In genomic region chr19:42089103-42089747, GRCm38 (mm10) we compare ENCODE assay signal across 8 mouse cellular contexts. TPM values are rescaled to one million over a fixed set of nuclear protein-coding genes. Genes with fewer than 3 reads are reported as not detected.
DNase-seq lines count a peak whose midpoint lies in the region; ATAC-seq and TF ChIP-seq lines count a peak whose summit lies in the region.

No protein-coding gene starts in this region.

- 25% methylated on average over 14 of the region's 14 CpGs for WGBS in forebrain, embryonic 12.5 days
- 23% methylated on average over 14 of the region's 14 CpGs for WGBS in heart, postnatal 0 days
- 16% methylated on average over 14 of the region's 14 CpGs for WGBS in liver, embryonic 16.5 days (ENCODE audit: insufficient replicate concordance)
- 28% methylated on average over 14 of the region's 14 CpGs for WGBS in neural tube, embryonic 11.5 days

- TF ChIP-seq POLR2A in brain, embryonic 14.5 days (IDR thresholded peaks at IDR 0.05; ENCODE audit: borderline replicate concordance, extremely low read depth, insufficient read depth, insufficient read length, poor library complexity, severe bottlenecking), result no peak
- TF ChIP-seq POLR2A in testis, adult 2 months (IDR thresholded peaks at IDR 0.05; ENCODE audit: control insufficient read depth, low read depth, low read length), result peak; percentile 51; the same call in 1 of the 2 replicates

- peak overlapping the region; percentile 80 for H3K4me3 ChIP-seq in forebrain, embryonic 12.5 days (replicated peaks)
- H3K4me3 ChIP-seq in heart, postnatal 0 days (ENCODE audit: low read depth, low read length), result peak overlapping the region; percentile 90
- peak overlapping the region; percentile 59 for H3K4me3 ChIP-seq in liver, embryonic 16.5 days (ENCODE audit: low read depth, low read length)
- peak overlapping the region; percentile 93; the same call in 1 of the 2 replicates for H3K4me3 ChIP-seq in neural tube, embryonic 11.5 days (ENCODE audit: low read depth, low read length)
- peak overlapping the region; percentile 53 for H3K4me3 ChIP-seq in testis, adult 2 months (ENCODE audit: control insufficient read depth, low read depth, low read length)

- peak overlapping the region; percentile 90 for H3K4me2 ChIP-seq in forebrain, embryonic 12.5 days
- H3K4me2 ChIP-seq in heart, postnatal 0 days (ENCODE audit: low read depth, low read length), result peak overlapping the region; percentile 66
- peak overlapping the region; percentile 86 for H3K4me2 ChIP-seq in liver, embryonic 16.5 days (ENCODE audit: low read depth, low read length)
- H3K4me2 ChIP-seq in neural tube, embryonic 11.5 days (ENCODE audit: low read depth), result peak overlapping the region; percentile 46

- TF ChIP-seq CTCF in brain, embryonic 14.5 days (IDR thresholded peaks at IDR 0.05; ENCODE audit: borderline replicate concordance, extremely low read depth, insufficient read depth, insufficient read length), result no peak
- TF ChIP-seq CTCF in heart, postnatal 0 days (IDR thresholded peaks at IDR 0.05; ENCODE audit: low read depth), result no peak
- TF ChIP-seq CTCF in testis, adult 2 months (IDR thresholded peaks at IDR 0.05; ENCODE audit: control insufficient read depth, insufficient read depth, insufficient replicate concordance, low read depth, low read length), result no peak

- peaks cover 8% of the 10 kb centered on the region; the same call in 1 of the 2 replicates for H3K36me3 ChIP-seq in forebrain, embryonic 12.5 days (replicated peaks)
- H3K36me3 ChIP-seq in heart, postnatal 0 days (replicated peaks; ENCODE audit: control insufficient read depth, insufficient read depth, low read length), result peaks cover 5% of the 10 kb centered on the region
- H3K36me3 ChIP-seq in liver, embryonic 16.5 days (ENCODE audit: control insufficient read depth, insufficient read depth), result no peaks in the 10 kb centered on the region
- H3K36me3 ChIP-seq in neural tube, embryonic 11.5 days (ENCODE audit: control insufficient read depth, insufficient read depth, low read length), result no peaks in the 10 kb centered on the region
- no peaks in the 10 kb centered on the region for H3K36me3 ChIP-seq in testis, adult 2 months (ENCODE audit: control insufficient read depth, insufficient read depth, low read length)

- H3K27ac ChIP-seq in forebrain, embryonic 12.5 days, result peak overlapping the region; percentile 78
- H3K27ac ChIP-seq in heart, postnatal 0 days (ENCODE audit: low read depth), result peak overlapping the region; percentile 85
- H3K27ac ChIP-seq in liver, embryonic 16.5 days (ENCODE audit: low read length), result peak overlapping the region; percentile 97
- no peak overlapping the region for H3K27ac ChIP-seq in neural tube, embryonic 11.5 days (ENCODE audit: low read depth, low read length)
- peak overlapping the region; percentile 91 for H3K27ac ChIP-seq in testis, adult 2 months (ENCODE audit: control insufficient read depth, insufficient read depth, low read depth, low read length)

- H3K9ac ChIP-seq in forebrain, embryonic 12.5 days, result no peak overlapping the region
- H3K9ac ChIP-seq in heart, postnatal 0 days (replicated peaks; ENCODE audit: low read depth, low read length), result 0 out of 2 replicates have a peak overlapping the region, but pooled peaks have one; percentile 41
- H3K9ac ChIP-seq in liver, embryonic 16.5 days (ENCODE audit: low read depth, low read length), result peak overlapping the region; percentile 60
- H3K9ac ChIP-seq in neural tube, embryonic 11.5 days (ENCODE audit: low read length), result no peak overlapping the region

- no peaks in the 10 kb centered on the region for H3K27me3 ChIP-seq in forebrain, embryonic 12.5 days
- no peaks in the 10 kb centered on the region for H3K27me3 ChIP-seq in heart, postnatal 0 days (ENCODE audit: control insufficient read depth, insufficient read depth, low read length)
- H3K27me3 ChIP-seq in liver, embryonic 16.5 days (ENCODE audit: control insufficient read depth, insufficient read depth, low read depth, low read length), result no peaks in the 10 kb centered on the region
- H3K27me3 ChIP-seq in neural tube, embryonic 11.5 days (ENCODE audit: control insufficient read depth, insufficient read depth, low read length), result no peaks in the 10 kb centered on the region
- no peaks in the 10 kb centered on the region for H3K27me3 ChIP-seq in testis, adult 2 months (ENCODE audit: control insufficient read depth, insufficient read depth, low read length)

- peaks cover 32% of the 10 kb centered on the region for H3K4me1 ChIP-seq in forebrain, embryonic 12.5 days
- H3K4me1 ChIP-seq in heart, postnatal 0 days (ENCODE audit: control insufficient read depth, insufficient read depth), result peaks cover 16% of the 10 kb centered on the region
- peaks cover 30% of the 10 kb centered on the region for H3K4me1 ChIP-seq in liver, embryonic 16.5 days (ENCODE audit: control insufficient read depth, low read depth, low read length)
- peaks cover 10% of the 10 kb centered on the region; the same call in 1 of the 2 replicates for H3K4me1 ChIP-seq in neural tube, embryonic 11.5 days (ENCODE audit: control insufficient read depth, insufficient read depth, low read length)
- H3K4me1 ChIP-seq in testis, adult 2 months (ENCODE audit: control insufficient read depth, insufficient read depth, low read length), result peaks cover 4% of the 10 kb centered on the region

- ATAC-seq in forebrain, embryonic 12.5 days (ENCODE audit: low FRiP score), result no peak
- ATAC-seq in heart, postnatal 0 days (ENCODE audit: insufficient read depth, low read depth), result no peak
- no peak for ATAC-seq in liver, embryonic 16.5 days (ENCODE audit: low read depth)
- ATAC-seq in neural tube, embryonic 11.5 days (ENCODE audit: insufficient read depth, low FRiP score, low TSS enrichment), result no peak

- no peak; the same call in 1 of the 2 replicates for TF ChIP-seq EP300 in heart, postnatal 0 days (IDR thresholded peaks at IDR 0.05; ENCODE audit: low read depth)

- peak; percentile 86 for DNase-seq in CD4-positive, CD25-positive, alpha-beta regulatory T cell, adult 2 months (ENCODE audit: low read depth, low spot score)
- peak; percentile 73 for DNase-seq in brain, embryonic 14.5 days (ENCODE audit: low read depth)
- DNase-seq in heart, postnatal 0 days (ENCODE audit: low spot score), result peak; percentile 63
- peak; percentile 77 to 79 for DNase-seq in kidney, postnatal 36 days
- peak; percentile 34 for DNase-seq in neural tube, embryonic 11.5 days (ENCODE audit: low spot score)

- no peaks in the 10 kb centered on the region for H3K9me3 ChIP-seq in forebrain, embryonic 12.5 days
- H3K9me3 ChIP-seq in heart, postnatal 0 days (replicated peaks; ENCODE audit: control insufficient read depth, low read length), result no peaks in the 10 kb centered on the region
- no peaks in the 10 kb centered on the region for H3K9me3 ChIP-seq in liver, embryonic 16.5 days (replicated peaks; ENCODE audit: control insufficient read depth, low read length)
- no peaks in the 10 kb centered on the region for H3K9me3 ChIP-seq in neural tube, embryonic 11.5 days (ENCODE audit: control insufficient read depth, low read length)

RNA-seq across cellular contexts. Expression of gene Pi4k2a, which starts 1.0 kb away (rescaled TPM):
- polyA plus RNA-seq in brain, embryonic 14.5 days (2012; rRNA removed), result 41.3 and 44.6 TPM in 2 replicates
- polyA plus RNA-seq in forebrain, embryonic 12.5 days (2016; fragmentation: Nextera tagmentation; extraction: Ambion mirVana), result 31.0 and 32.0 TPM in 2 replicates
- total RNA-seq in heart, postnatal 0 days (2014; rRNA removed; ENCODE audit: low replicate concordance), result 6.7 and 6.9 TPM in 2 replicates
- 12.6 and 13.4 TPM in 2 replicates for polyA plus RNA-seq in heart, postnatal 0 days (2015; fragmentation: Nextera tagmentation; extraction: Ambion mirVana)
- polyA plus RNA-seq in liver, embryonic 16.5 days (2015; fragmentation: Nextera tagmentation; extraction: Ambion mirVana), result 2.9 and 4.0 TPM in 2 replicates
- 28.9 and 29.6 TPM in 2 replicates for polyA plus RNA-seq in neural tube, embryonic 11.5 days (2014; fragmentation: Nextera tagmentation; extraction: Ambion mirVana)
- 27.2 and 27.8 TPM in 2 replicates for polyA plus RNA-seq in testis, adult 2 months (2012; rRNA removed)

RNA-seq across cellular contexts. Expression of gene Morn4, which starts 3.1 kb away (rescaled TPM):
- polyA plus RNA-seq in brain, embryonic 14.5 days (2012; rRNA removed), result 128 and 144 TPM in 2 replicates
- 73.4 and 75.1 TPM in 2 replicates for polyA plus RNA-seq in forebrain, embryonic 12.5 days (2016; fragmentation: Nextera tagmentation; extraction: Ambion mirVana)
- 1.7 and 2.3 TPM in 2 replicates for total RNA-seq in heart, postnatal 0 days (2014; rRNA removed; ENCODE audit: low replicate concordance)
- 5.2 and 5.7 TPM in 2 replicates for polyA plus RNA-seq in heart, postnatal 0 days (2015; fragmentation: Nextera tagmentation; extraction: Ambion mirVana)
- polyA plus RNA-seq in liver, embryonic 16.5 days (2015; fragmentation: Nextera tagmentation; extraction: Ambion mirVana), result 1.1 TPM in 2 replicates
- 72.0 and 78.9 TPM in 2 replicates for polyA plus RNA-seq in neural tube, embryonic 11.5 days (2014; fragmentation: Nextera tagmentation; extraction: Ambion mirVana)
- 190 TPM in 2 replicates for polyA plus RNA-seq in testis, adult 2 months (2012; rRNA removed)

RNA-seq across cellular contexts. Expression of gene 4933411K16Rik, which starts 37.2 kb away (rescaled TPM):
- polyA plus RNA-seq in brain, embryonic 14.5 days (2012; rRNA removed), result 0.09 and 0.29 TPM in 2 replicates
- polyA plus RNA-seq in forebrain, embryonic 12.5 days (2016; fragmentation: Nextera tagmentation; extraction: Ambion mirVana), result 0.14 TPM in 2 replicates
- total RNA-seq in heart, postnatal 0 days (2014; rRNA removed; ENCODE audit: low replicate concordance), result 0.15 TPM in 1 of 2 replicates, not detected in the other
- not detected in 2 replicates for polyA plus RNA-seq in heart, postnatal 0 days (2015; fragmentation: Nextera tagmentation; extraction: Ambion mirVana)
- 0.34 and 0.35 TPM in 2 replicates for polyA plus RNA-seq in liver, embryonic 16.5 days (2015; fragmentation: Nextera tagmentation; extraction: Ambion mirVana)
- polyA plus RNA-seq in neural tube, embryonic 11.5 days (2014; fragmentation: Nextera tagmentation; extraction: Ambion mirVana), result not detected in 2 replicates
- 1,397 and 1,535 TPM in 2 replicates for polyA plus RNA-seq in testis, adult 2 months (2012; rRNA removed)

RNA-seq across cellular contexts. Expression of gene Avpi1, which starts 39.6 kb away (rescaled TPM):
- polyA plus RNA-seq in brain, embryonic 14.5 days (2012; rRNA removed), result 4.5 and 5.4 TPM in 2 replicates
- 10.4 and 10.5 TPM in 2 replicates for polyA plus RNA-seq in forebrain, embryonic 12.5 days (2016; fragmentation: Nextera tagmentation; extraction: Ambion mirVana)
- 39.9 and 52.6 TPM in 2 replicates for total RNA-seq in heart, postnatal 0 days (2014; rRNA removed; ENCODE audit: low replicate concordance)
- 43.0 and 46.0 TPM in 2 replicates for polyA plus RNA-seq in heart, postnatal 0 days (2015; fragmentation: Nextera tagmentation; extraction: Ambion mirVana)
- polyA plus RNA-seq in liver, embryonic 16.5 days (2015; fragmentation: Nextera tagmentation; extraction: Ambion mirVana), result 22.5 and 24.8 TPM in 2 replicates
- 13.0 and 13.6 TPM in 2 replicates for polyA plus RNA-seq in neural tube, embryonic 11.5 days (2014; fragmentation: Nextera tagmentation; extraction: Ambion mirVana)
- 8.4 and 10.8 TPM in 2 replicates for polyA plus RNA-seq in testis, adult 2 months (2012; rRNA removed)

RNA-seq across cellular contexts. Expression of gene Hoga1, which starts 43.8 kb away (rescaled TPM):
- polyA plus RNA-seq in brain, embryonic 14.5 days (2012; rRNA removed), result 1.2 and 1.7 TPM in 2 replicates
- 1.1 and 1.5 TPM in 2 replicates for polyA plus RNA-seq in forebrain, embryonic 12.5 days (2016; fragmentation: Nextera tagmentation; extraction: Ambion mirVana)
- total RNA-seq in heart, postnatal 0 days (2014; rRNA removed; ENCODE audit: low replicate concordance), result 1.2 and 1.3 TPM in 2 replicates
- polyA plus RNA-seq in heart, postnatal 0 days (2015; fragmentation: Nextera tagmentation; extraction: Ambion mirVana), result 1.4 and 1.5 TPM in 2 replicates
- 62.9 and 70.5 TPM in 2 replicates for polyA plus RNA-seq in liver, embryonic 16.5 days (2015; fragmentation: Nextera tagmentation; extraction: Ambion mirVana)
- 0.49 and 1.4 TPM in 2 replicates for polyA plus RNA-seq in neural tube, embryonic 11.5 days (2014; fragmentation: Nextera tagmentation; extraction: Ambion mirVana)
- 10.8 and 11.7 TPM in 2 replicates for polyA plus RNA-seq in testis, adult 2 months (2012; rRNA removed)

Comparison
In these comparisons a context has a peak if more than half of its experiments do, and no peak if none do; other contexts are left out.
1. DNase-seq: peak in every context shown above with its lines; median percentile 86 in CD4-positive, CD25-positive, alpha-beta regulatory T cell, adult 2 months; 78 in kidney, postnatal 36 days; 73 in brain, embryonic 14.5 days; 63 in heart, postnatal 0 days; 34 in neural tube, embryonic 11.5 days.
2. H3K9ac ChIP-seq: peak in heart, postnatal 0 days (single experiment) and liver, embryonic 16.5 days (single experiment); none in forebrain, embryonic 12.5 days (single experiment) and neural tube, embryonic 11.5 days (single experiment).
3. RNA of gene Morn4, which starts 3.1 kb away (polyA plus RNA-seq): 190 TPM in testis, adult 2 months, 128 to 144 TPM in brain, embryonic 14.5 days, 72.0 to 78.9 TPM in neural tube, embryonic 11.5 days and 73.4 to 75.1 TPM in forebrain, embryonic 12.5 days; 5.2 to 5.7 TPM in heart, postnatal 0 days and 1.1 TPM in liver, embryonic 16.5 days; every median in the first group is over 10 times any median in the second.
4. RNA of gene 4933411K16Rik, which starts 37.2 kb away (polyA plus RNA-seq): 1,397 to 1,535 TPM in testis, adult 2 months; 0.34 to 0.35 TPM in liver, embryonic 16.5 days, 0.09 to 0.29 TPM in brain, embryonic 14.5 days, 0.14 TPM in forebrain, embryonic 12.5 days, not detected in neural tube, embryonic 11.5 days and not detected in heart, postnatal 0 days; every median in the first group is over 1,000 times any median in the second.
5. Peak in every context shown above with its lines, with median percentiles within 50 percentile points of each other: H3K4me2 ChIP-seq and H3K4me3 ChIP-seq.